In genomic region chr13:48977858-48978257, GRCm38 (mm10) we compare ENCODE assay signal across 9 mouse cellular contexts. TPM values are rescaled to one million over a fixed set of nuclear protein-coding genes. Genes with fewer than 3 reads are reported as not detected.
A peak's percentile ranks its signal among the peaks of the same experiment; 100 is the strongest.
DNase-seq lines count a peak whose midpoint lies in the region; ATAC-seq lines count a peak whose summit lies in the region.
"Had no signal": no experiment of that assay in that cellular context is flagged by ENCODE, and none has a peak within 500 bp of the region (broad histone marks: within the 10 kb centered on the region; RNA-seq: fewer than 3 reads in every experiment).

No protein-coding gene starts in this region.

- H3K27ac ChIP-seq in forebrain, embryonic 13.5 days, result no peak overlapping the region

- 90% methylated on average over 3 of the region's 3 CpGs for WGBS in forebrain, embryonic 13.5 days

- H3K4me3 ChIP-seq in forebrain, embryonic 13.5 days, result no peak overlapping the region

- no peaks in the 10 kb centered on the region for H3K4me1 ChIP-seq in forebrain, embryonic 13.5 days

- ATAC-seq in activated CD4-positive, CD25-positive, alpha-beta regulatory T cell, adult 4 months, result peak; percentile 83
- no peak for ATAC-seq in forebrain, embryonic 13.5 days

- peak; percentile 51 to 85 for DNase-seq in adrenal gland, adult (ENCODE audit: inconsistent age in 2 of 2, low spot score in 1 of 2)
- no peak for DNase-seq in adrenal gland, adult 18-20 months (ENCODE audit: low spot score in 2 of 2)
- DNase-seq in kidney, postnatal 10 days, result peak; percentile 53
- peak; percentile 81 for DNase-seq in naive thymus-derived CD4-positive, alpha-beta T cell, adult 2 months (ENCODE audit: low read depth)
- no peak for DNase-seq in neural tube, embryonic 10.5 days (ENCODE audit: extremely low spot score, low spot score)
- DNase-seq in left cerebral cortex, postnatal 14 days (ENCODE audit: low spot score in 2 of 2), result no peak
- DNase-seq: gastrocnemius, postnatal 10 days had no signal

- H3K9me3 ChIP-seq in forebrain, embryonic 13.5 days (replicated peaks), result no peaks in the 10 kb centered on the region

- H3K27me3 ChIP-seq in forebrain, embryonic 13.5 days, result no peaks in the 10 kb centered on the region

- H3K36me3 ChIP-seq in forebrain, embryonic 13.5 days (ENCODE audit: poor library complexity, severe bottlenecking), result no peaks in the 10 kb centered on the region

- H3K4me2 ChIP-seq in forebrain, embryonic 13.5 days, result no peak overlapping the region

- no peak overlapping the region for H3K9ac ChIP-seq in forebrain, embryonic 13.5 days

- intact Hi-C loops in left cerebral cortex, postnatal 14 days (cut with DNase I), result no loop called here

RNA-seq across cellular contexts. Expression of gene Fam120a, which starts 10.0 kb away (rescaled TPM):
- total RNA-seq in adrenal gland, adult 18-20 months (2021), result 100 to 1,000 TPM; 148 to 180 TPM
- 10 to 100 TPM; 34.4 to 37.0 TPM for polyA plus RNA-seq in activated CD4-positive, CD25-positive, alpha-beta regulatory T cell, adult 4 months (2017; shearing (Covaris generic))
- polyA plus RNA-seq in forebrain, embryonic 13.5 days (2015; fragmentation: Nextera tagmentation; extraction: Ambion mirVana), result 16.0 and 16.3 TPM in 2 replicates
- 100 to 1,000 TPM; 127 to 130 TPM for total RNA-seq in left cerebral cortex, postnatal 14 days (2021)

Comparison
In these comparisons a context has a peak if more than half of its experiments do, and no peak if none do; other contexts are left out.
1. DNase-seq: peak in adrenal gland, adult (2 of 2), kidney, postnatal 10 days (single experiment) and naive thymus-derived CD4-positive, alpha-beta T cell, adult 2 months (single experiment); none in adrenal gland, adult 18-20 months (0 of 2), neural tube, embryonic 10.5 days (single experiment) and left cerebral cortex, postnatal 14 days (0 of 2).